Mouse (Mus musculus) left cerebral cortex, adult 8-10 months (tissue): ENCODE measurements at regions not wholly inside any gene's neighbourhood (a gene's known extent, or its start where the extent isn't known, plus 50 kb on each side); places are given as distances from the start of the nearest gene placed in this dataset.
"Not testable (repeated sequence)": the region's sequence is repeated elsewhere in the genome, so short reads cannot be mapped to it uniquely, and the experiment has no call there.

Experiments used
- DNase-seq, 2 experiments: peaks; one replicate each; pipeline ENCODE4 v3.0.0; 2022; ENCODE audit warnings: low spot score in 2 of 2

DNA sequence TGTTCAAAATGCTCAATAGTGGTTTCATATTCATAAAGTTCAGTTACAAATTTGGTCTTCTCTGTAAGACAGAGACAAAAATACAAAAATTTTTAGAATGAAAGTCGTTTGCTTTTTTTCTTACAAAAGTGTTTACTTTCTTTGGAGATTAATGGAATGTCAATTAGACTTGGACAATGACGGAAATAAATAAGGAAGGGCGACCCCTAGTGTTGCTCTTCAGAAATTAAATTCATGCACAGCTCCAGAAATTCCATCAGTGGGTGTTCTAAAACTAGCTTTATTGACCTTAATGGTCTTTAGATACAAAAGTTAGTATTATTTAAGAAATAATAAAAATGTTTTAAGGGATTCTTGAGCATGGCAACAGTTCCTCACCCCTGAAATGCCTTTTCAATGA is 141.8 kb upstream of the Lama2 start:
- no peak for DNase-seq

DNA sequence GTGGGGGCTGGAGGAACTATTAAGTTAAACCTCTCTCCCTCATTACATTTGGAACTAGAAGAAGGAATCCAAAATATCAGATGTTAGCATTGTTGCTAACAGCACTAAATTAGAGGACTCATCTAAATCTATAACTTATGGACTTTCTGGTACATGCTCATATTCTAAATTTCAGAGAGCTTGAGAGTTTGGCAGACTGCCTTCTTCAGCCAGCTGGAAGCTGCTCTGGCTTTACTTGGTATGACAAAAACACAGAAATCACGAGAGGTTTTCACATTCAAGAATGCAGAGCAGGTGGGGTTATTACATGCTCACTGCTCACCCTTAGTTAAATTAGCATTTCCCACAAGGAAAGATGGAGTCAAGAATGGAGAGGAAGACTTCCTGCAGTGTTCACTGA is 182.8 kb upstream of the Lama2 start:
- peak in 1 of 2 experiments; percentile 38 for DNase-seq

DNA sequence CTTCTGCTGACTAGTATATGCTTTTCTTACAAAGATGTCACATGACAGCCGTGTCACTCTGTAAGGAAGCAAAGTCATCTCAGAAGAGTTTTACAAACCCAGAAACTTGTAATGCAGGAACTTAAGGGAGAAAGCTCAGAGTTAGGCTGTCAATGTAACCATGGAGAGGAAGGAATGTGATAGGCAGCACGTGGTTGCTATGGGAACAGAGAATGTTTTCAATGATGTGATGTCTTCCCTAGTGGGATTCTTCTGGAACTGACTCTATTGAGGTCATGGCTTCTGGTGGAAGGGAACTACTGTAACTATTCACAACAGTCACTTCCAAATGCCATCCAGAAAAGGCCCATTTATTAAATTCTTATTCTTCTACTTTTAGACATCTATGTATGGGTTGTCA is 190.0 kb upstream of the Lama2 start:
- no peak for DNase-seq

DNA sequence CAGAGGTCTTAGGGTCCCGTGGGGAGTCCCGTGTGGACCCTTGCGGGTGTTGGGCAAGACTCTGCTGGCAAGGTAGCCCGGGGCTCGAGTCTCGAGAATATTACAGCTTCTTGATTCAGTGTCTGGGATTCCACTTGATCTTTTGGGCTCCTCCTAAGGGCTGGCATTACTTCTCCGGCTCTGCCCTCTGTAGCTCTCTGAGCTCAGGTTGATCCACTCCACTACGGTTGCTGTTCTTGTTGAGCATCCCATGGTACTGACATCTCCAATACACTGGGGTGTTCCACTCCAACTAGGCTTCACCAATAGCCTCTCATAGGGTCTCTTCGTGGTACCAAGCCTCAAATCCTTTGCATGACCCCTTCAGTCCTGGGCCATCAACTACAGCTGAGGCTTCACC is 206.1 kb upstream of the Lama2 start:
- not testable (repeated sequence) for DNase-seq

DNA sequence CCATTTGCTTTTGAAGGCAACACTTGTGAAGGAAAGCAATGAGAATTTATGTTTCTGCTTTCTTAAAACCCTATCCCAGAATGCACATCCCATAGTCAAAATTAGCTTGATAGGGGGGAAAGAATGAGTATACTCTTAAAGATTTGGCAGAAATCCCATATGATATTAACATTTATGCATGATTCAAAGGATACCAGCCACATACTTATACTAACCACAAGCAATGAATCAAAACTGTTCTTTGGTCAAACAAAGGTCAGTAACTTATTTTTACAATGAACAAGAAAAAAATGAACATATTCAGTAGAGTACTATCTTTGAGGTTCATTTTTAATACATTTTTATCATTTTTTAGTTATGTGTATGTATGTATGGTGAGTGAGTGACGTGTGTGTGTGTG is 208.8 kb upstream of the Lama2 start:
- DNase-seq, result no peak

DNA sequence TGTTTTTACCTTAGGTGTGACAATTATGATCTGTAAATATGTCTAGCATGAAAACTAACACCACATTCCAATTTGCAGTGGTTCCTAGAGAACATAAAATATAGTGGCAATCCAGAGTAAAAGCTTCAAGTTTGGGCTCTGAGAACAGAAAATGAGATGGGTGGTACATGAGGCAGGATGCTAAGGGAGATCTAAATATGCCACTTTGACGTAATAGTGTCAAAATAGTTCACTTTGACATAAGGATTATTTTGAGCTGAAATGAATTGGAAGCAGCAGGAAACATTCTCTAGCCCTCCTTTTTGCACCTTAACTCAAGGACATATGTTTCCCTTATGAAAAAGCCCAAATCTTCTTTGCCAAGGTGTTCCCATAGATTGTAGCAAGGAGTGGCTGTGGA is 219.1 kb upstream of the Lama2 start:
- no peak for DNase-seq

DNA sequence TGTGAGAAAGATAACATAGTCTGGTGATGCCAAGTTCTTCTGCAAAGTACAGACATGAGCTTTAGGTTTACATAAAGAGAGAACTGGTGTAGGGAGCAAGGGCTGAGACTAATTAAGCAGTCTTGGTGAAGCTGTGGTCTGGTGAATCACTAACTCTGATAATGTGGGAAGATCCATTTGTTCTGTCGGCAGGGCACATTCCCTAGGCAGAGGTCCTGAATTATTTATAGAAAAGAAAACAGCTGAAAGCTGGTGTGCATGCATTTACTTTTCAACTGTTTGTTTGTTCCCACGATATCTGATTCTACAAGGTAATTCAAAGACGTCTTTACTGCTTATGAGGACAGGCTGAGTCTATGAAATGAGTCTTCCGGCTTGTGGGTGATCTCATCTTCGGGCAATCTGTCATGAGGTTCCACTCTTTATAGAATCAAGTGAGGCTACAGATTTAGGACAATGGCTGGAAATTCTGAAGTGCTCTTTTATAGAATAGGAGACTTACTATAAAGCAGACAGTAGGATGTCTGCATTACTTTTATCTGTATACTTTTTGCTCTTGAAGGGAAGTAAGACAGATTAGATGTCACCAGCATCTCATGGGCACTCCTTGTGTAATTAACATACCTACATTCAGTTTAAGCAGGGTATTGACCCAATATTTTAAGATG is 221.6 kb upstream of the Lama2 start:
- DNase-seq, result no peak

DNA sequence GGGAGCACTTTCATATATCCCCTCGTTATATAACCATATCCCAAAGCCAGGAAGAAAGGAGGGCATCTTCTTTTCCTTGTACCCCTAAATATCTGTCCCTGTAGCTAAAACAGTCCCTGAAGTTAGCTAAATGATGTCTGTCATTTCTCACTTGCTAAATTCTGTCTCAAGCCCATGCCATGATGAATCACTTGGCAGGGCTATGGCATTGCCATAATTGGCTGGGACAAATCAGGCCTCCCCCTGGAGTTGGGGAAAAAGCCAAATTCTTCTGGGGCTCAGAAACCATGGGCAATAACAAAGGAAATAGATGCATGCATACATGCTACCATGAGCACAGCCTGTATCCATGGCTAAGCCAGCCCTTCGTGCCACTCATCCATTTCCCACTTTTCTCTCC is 223.5 kb upstream of the Lama2 start:
- no peak for DNase-seq

DNA sequence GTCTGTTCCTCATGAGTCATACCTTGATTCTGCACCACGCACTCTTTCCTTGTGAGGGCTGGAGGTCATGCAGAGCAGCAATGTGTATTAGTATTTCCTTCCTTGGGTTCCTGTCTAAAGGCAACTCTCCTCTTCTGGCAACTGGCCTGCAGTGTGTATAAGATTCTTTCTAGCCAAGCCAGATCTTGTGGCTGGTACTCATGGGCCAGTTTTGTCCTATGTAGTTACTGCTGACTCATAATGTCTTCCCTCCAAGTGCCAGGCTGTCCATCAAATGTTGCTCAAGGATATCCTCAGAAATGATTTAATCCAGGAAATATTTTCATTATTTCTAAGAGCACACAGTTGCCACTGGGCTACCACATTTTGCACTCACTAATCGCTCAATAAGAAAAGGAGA is 211.0 kb upstream of the Ptprk start:
- no peak for DNase-seq

DNA sequence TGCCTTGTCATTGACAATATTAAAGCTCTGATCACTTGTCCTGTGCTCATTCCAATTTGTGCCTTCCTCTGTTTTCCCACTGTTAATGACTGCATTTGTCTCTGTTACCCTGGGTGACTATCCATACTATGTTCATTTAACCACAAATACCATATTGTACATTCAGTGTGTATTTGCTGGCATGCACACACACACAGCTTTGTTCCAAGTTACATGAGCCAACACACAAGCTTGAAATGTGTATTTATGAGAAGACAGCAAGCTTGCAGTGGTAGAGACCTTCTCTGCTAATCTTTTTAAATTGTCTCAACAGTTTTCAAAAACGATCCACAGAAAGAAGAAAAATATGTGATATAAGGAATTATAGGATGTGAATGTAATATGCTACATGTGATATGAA is 193.8 kb upstream of the Ptprk start:
- no peak for DNase-seq

DNA sequence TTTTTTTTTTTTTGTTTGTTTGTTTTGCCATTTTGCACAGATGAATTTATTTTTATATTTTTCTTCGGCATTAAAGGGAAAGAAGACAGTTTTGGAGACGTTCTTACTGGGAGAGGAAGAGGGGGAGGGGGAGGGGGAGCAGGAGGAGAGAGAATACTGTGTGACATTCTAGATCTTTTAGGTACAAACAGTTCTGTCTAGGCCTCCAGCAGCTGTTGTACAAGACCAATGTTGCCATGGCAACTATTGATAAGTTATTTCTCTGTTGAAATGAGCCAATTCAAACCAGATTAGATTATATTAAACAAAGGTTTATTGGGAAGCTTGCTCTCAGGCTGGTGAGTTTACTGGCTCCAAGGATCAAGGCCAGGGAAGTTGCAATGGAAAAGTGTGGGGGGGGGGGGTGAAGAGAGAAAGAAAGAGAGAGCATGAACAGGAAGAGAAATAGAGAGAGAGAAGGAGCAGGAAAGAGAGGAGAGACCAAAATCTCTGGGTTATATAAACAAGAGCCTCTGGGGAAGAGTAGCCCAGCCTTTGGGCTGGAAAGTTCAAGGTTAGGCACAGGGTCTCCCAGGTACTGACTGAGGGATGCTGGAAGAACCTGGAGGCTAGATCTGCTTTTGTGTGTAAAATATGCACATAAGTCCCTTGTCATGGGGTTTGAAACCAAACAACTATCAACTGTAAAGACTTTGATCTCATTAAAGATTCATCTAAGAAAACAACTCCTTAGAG is 182.7 kb upstream of the Ptprk start:
- DNase-seq, result no peak

DNA sequence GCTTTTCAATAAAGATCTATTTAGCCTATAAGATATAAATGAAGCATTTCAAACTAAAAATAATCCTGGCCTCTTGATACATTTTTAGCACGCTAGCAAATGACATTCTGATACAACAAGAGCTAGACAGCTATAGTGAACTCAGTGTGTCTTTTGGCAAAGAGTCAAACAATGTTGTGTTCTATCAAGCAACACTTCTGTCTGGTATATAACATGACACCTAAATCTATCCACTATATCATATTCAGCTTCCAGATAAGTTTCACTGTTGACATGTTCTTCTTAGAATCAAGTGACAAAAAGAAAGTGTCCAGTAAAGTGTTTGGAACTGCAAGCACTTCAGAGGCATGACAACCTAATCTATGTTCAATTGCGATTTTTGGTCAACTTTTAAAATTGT is 158.2 kb upstream of the Ptprk start:
- DNase-seq, result no peak

DNA sequence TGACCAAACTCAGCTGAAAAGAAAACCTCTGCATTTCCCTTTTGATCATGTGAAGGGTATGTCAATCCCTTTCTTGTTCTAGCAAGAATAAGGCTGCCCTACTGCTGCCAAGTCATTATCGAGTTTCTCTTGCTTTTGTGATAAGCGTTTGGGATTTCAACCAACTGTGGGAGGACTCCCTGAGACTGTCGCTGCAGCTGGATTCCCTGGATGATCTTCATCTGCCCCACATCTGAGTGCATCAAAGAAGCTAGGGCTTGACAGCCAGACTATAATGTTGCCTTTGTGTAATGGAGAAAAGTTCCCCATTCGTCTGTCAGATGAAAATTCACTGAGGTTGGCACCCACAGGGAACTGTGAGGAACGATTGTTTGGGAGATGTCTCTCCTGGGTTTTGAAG is 147.4 kb upstream of the Ptprk start:
- no peak for DNase-seq

DNA sequence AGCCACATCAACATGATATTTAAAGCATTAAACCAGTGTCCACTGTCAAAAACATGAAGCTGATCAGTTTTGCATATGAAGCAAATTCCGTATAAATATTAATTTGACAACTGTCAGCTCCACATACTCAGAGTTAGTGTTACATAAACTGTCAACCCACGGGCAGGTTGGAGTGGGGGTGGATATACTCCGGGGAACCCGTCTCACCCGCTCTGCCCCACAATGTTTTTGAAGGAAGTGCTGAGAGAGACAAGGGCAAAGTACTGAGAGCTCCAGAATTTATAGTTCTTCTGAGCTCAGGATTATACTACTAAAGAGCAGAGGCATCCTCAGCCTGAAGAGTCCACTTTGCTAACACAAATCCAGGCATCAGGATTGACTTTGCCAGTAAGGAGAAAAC is 132.5 kb upstream of the Ptprk start:
- DNase-seq, result peak in 1 of 2 experiments; percentile 2

DNA sequence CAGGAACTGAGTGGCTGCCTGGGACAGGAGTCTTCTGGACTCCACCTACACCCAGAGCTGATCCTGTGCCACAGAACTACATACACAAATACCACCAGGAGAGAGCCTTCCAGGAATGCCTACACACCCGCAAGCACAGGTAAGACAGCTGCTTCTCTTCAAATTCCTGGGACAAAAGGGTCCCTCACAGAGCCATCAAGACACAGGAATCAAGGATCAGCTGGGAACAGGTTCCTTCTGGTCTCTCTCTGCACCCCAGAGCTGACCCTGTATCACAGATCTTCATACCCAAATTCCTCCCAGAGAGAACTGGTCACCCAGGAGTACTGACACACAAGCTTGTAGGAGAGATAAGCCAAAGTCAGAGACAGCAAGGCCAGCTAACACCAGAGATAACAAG is 125.5 kb upstream of the Ptprk start:
- no peak for DNase-seq

DNA sequence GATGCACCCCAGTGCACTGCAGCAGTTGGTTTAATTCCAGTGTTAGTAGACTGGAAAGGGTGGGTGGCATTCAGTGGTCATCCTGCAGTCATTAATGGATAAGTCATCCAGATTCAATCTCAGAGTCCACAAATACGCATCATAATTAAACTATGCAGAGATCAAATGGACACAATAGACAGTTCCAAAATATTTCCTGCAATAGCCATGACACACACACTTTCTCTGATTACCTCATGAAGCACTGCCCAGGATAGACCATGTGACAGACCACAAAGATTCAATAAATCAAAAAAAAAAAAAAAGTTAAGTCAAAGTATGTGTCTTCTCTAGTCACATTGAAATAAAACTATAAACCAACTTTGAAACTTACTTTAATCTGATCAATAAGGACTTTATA is 106.4 kb upstream of the Ptprk start:
- no peak for DNase-seq

DNA sequence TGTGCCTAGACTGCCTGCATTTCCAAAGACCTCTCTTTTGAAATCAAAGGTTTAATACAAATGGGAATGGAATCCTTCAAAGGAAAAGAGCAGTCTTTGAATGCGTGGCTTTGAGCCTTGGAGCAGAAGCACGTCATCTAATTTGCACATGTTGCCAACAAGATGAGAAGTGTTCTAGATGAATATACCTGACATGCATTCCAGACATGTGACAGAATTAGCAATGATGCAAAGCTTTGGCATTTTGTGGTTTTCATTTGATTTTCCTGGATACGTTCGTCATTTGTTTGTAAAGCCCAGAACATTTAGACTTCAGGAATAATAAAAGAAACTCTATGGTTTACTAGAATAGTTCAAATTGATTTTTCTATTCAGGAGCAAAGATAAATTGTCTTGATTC is 90.6 kb upstream of the Ptprk start:
- no peak for DNase-seq

DNA sequence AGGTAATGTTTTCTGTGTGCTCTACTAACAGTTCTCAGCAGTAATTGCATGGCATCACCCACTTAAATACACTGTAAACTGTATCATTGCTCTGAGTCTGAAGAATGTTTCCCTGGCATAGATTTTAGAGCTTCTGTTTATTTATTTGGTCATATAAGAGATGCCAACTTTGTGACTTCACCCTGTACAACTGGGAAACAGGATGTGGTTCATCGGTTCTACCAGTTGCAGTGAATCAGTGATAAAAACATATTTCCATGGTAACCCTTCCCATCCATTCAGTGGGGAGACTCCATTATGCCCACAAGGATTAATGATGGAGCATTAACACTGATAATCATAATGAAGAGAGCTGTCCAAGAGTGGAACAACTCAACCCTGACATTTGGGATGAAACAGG is 89.6 kb upstream of the Ptprk start:
- no peak for DNase-seq

DNA sequence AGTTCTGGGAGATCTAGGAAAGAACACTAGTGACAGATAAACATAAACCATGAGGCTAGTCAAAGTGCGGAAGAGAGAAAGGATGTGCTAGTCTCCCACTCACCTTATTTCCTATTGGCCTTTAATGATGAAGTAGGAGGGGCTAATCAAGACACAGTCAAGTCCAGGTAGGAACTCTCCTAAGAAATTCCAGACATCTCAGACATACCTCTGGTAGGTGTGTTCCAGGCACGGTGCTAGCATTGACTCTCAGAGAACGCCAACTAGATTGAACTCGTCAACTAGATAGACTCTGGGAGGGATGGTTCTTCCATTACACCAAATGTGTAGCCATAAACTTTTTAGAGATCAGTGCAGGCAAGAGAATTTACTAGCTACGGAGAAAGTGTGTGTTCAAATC is 87.6 kb upstream of the Ptprk start:
- no peak for DNase-seq

DNA sequence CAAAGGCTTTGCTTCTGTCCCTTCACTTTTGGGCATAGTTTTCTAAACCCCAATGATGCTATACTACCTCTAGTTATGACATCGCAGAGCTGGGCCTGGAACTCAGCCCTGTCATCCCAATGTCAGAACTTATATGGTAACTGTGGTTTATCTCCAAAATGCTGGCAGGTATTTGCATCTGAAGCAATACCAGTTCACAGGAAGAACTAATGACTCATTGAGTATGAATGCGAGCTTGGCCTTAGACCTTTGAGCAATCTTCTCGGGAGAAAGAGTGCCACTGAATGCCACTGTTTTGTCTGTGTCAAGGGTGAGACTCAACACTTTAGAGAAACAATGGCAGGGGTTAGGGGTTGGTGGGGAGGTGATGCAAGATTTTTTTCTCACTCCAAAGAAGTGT is 86.6 kb upstream of the Ptprk start:
- DNase-seq, result no peak

DNA sequence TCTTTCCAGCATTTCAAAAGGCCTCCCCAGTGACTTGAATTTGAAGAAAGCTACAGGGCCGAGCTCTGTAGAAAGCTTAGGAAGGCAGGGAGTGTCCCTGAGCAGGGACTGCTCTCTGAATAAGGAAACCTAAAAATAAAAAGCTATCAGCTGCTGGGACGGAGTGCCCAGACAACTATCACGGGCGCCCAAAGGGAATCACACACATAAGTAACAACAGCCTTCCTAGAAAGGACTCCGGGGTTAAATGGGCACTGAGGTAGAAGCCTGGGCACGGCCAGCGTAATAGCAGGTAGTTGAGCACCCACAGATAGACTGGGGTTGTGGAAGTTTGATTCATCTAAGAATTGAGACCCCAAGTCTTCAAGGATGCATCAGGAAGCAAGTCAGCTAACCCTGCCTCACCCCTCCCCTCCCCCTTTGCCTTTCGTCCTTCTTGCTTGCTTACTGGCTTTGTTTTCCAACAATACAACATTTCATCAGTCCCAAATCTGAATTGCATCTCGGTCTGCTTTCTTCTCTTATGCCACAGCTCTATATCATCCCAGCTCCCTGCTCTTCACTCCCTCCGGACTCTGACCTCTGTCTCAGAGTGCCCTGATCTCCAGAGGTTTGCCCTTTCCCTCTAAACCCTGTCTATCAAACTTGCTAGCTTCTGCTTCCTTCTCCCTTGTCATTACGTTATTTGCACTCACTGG is 84.1 kb upstream of the Ptprk start:
- no peak for DNase-seq

DNA sequence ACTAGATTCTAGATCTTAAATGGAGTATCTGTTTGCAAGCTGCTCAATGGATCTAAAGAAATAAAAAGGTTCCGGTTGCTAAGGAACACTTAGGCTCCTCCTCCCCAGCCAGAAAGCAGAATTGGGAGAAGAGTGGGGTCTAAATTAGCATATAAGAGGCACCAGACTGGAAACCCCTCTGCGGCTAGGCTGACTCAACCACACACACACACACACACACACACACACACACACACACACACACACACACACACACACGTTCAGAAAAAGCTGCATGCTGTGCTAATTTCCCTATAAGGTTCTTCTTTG is 83.6 kb upstream of the Ptprk start:
- DNase-seq, result no peak

DNA sequence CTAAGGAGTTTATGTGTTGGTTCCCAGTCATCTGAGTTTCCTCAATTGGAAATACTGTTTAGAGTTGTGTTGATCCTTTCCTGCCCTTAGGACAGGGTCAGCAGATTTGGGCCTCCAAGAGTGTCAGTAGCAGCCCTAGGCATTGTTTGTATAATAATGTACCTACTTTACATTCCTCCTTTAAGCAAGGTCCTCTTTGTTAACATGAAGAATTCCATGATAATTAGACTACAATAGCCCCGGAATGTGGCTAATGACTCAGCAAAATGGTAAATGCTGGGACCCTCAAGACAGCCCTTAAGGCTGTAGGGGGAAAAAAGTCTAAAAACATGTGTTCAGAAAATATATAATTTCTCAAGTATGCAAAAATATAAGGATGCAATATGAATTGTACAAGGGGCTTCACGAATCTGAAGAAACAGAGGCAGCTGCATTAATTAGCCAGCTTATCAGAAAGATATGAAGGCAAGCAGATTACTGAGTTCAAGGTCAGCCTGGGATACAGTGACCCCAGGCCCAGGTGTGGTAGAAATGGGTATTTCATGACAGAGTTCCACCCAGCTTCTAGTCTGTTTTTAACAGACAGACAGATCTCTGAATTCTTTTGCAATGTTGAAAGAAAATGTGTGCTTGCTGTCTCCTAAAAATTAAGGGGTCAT is 80.1 kb upstream of the Ptprk start:
- no peak for DNase-seq
